Mouse (Mus musculus): ENCODE results near the gene Gm43552. TPM values are rescaled to one million over a fixed set of nuclear protein-coding genes. Genes with fewer than 3 reads are reported as not detected.

Gm43552 gene
- polyA plus RNA-seq, 1 experiment from 2014 or later = 2.3 TPM

DNA sequence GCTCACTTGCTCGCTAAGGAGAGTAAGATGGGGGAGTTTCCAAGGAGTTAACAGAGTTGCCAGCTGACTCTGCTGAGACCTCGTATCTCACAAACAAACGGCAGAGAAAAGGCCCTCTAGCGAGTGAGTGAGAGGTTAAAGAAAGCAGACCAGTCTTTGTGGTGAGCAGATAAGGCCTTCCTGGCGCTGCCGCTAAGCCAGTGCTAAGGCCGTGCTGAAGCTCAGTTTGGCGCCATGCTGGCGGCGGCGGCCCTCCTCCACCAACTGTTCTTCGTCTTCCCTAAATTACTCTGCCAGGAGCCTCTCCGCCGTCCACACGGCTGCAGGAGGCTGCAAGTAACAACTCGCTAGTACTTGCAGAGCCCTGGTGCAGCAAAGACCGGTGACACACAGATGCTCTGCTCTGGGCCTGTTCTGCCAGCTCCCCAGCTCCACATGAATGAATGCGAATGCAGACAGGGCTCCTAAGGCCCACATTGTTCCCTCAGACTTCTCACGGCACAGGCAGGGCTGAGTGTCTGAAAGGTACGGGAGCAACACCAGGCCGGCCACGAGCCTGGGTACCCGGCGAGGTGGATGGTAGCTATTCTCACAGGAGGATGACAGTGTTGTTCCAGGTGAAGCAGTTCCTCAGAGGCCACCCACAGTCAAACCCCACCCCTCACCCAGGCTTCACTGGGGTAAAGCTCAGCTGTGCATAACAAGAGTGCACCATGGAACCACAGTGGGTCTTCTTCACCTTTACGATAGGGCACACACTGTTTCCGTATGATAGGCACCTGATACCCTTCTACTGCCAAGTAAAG is 76.8 kb downstream of the Gm43552 start:
- Histone ChIP-seq H3K36me3 (ENCODE audit: control insufficient read depth, insufficient read depth) (peaks cover 23% of the 10 kb centered on the region), H3K4me2 (ENCODE audit: low read depth, low read length) (peak overlapping the region; percentile 54), H3K9ac (ENCODE audit: low read length) (peak overlapping the region; percentile 67), H3K9me3 (replicated peaks; ENCODE audit: control insufficient read depth, low read length) (no peaks in the 10 kb centered on the region), H3K27ac (ENCODE audit: low read length) (peak overlapping the region; percentile 93), H3K4me1 (ENCODE audit: control insufficient read depth, insufficient read depth, low read length) (peaks cover 21% of the 10 kb centered on the region), H3K4me3 (ENCODE audit: low read length) (peak overlapping the region; percentile 3), H3K27me3 (ENCODE audit: control insufficient read depth, insufficient read depth, low read length) (no peaks in the 10 kb centered on the region)
- 13% methylated on average over 26 of the region's 26 CpGs for WGBS
- peak; percentile 89 for ATAC-seq (replicated peaks; ENCODE audit: extremely low read depth, insufficient read depth, low FRiP score)

DNA sequence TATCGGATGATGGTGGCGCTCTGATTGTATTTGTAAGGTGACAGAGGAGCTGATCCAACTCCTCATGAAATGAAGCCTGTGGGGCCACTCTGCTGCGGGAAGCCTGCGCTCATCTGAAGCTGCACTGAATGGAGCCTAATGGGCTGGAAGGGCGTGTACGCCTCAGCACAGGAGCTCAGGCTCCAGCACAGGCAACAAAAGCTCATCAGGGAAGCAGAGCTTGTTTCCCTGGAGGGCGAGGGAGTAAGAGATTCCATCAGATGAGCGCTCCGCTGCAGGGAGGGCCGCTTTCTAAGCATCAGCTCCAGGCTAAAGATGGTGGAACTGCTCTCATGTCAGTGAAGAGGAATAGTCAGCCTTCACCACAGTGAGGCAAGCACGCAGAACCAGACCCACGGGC is 84.6 kb downstream of the Gm43552 start:
- no peaks in the 10 kb centered on the region for H3K9me3 ChIP-seq (replicated peaks; ENCODE audit: control insufficient read depth, low read length)
- peaks cover 23% of the 10 kb centered on the region for H3K36me3 ChIP-seq (ENCODE audit: control insufficient read depth, insufficient read depth)
- H3K27ac ChIP-seq (ENCODE audit: low read length) = no peak overlapping the region
- H3K4me1 ChIP-seq (ENCODE audit: control insufficient read depth, insufficient read depth, low read length) = no peaks in the 10 kb centered on the region
- no peak overlapping the region for H3K4me3 ChIP-seq (ENCODE audit: low read length)
- WGBS = 70% methylated on average over 12 of the region's 12 CpGs
- H3K27me3 ChIP-seq (ENCODE audit: control insufficient read depth, insufficient read depth, low read length) = no peaks in the 10 kb centered on the region
- ATAC-seq (replicated peaks; ENCODE audit: extremely low read depth, insufficient read depth, low FRiP score) = no peak
- H3K9ac ChIP-seq (ENCODE audit: low read length) = 0 out of 2 replicates have a peak overlapping the region, but pooled peaks have one; percentile 5
- H3K4me2 ChIP-seq (ENCODE audit: low read depth, low read length) = no peak overlapping the region

DNA sequence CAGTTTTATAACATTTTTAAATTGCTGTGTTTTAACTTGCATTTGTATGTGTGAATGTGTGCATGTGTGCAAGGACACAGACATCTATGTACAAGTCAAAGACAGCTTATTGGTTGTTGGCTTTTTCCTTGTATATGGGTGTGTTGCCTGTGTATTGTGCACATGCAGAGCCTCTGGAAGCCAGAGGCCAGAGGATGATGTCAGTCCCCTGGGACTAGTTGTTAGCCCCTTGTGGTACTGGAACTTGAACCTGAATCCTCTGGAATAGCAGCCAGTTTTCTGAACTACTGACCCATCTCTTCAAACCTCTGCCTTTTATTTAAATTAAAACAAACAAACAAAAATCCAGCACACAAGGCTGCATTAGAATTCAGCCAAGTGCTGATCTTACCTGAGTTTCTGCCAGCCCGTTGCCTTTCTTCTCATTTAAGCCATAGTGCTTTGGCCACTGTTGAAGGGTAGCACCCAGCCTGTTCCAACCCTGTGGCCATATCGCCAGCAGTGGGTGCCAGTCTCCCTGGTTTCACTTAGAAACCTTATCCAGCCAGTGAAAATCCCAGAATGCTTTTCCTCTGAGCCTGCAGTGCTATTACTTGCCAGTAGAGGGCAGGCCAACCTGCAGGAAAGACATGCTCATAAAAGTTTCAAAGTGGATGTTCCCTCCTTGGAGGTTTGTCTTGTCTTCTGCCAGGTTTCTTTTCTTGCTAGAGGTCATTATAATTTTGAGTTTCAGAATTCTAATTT is 91.2 kb downstream of the Gm43552 start:
- Histone ChIP-seq H3K27ac (ENCODE audit: low read length) (no peak overlapping the region), H3K9me3 (replicated peaks; ENCODE audit: control insufficient read depth, low read length) (no peaks in the 10 kb centered on the region), H3K4me2 (ENCODE audit: low read depth, low read length) (no peak overlapping the region), H3K9ac (ENCODE audit: low read length) (no peak overlapping the region), H3K4me1 (ENCODE audit: control insufficient read depth, insufficient read depth, low read length) (no peaks in the 10 kb centered on the region), H3K36me3 (ENCODE audit: control insufficient read depth, insufficient read depth) (peaks cover 34% of the 10 kb centered on the region), H3K4me3 (ENCODE audit: low read length) (no peak overlapping the region), H3K27me3 (ENCODE audit: control insufficient read depth, insufficient read depth, low read length) (no peaks in the 10 kb centered on the region)
- ATAC-seq (replicated peaks; ENCODE audit: extremely low read depth, insufficient read depth, low FRiP score) = no peak; the same call in 1 of the 2 replicates
- 21% methylated on average over 2 of the region's 2 CpGs for WGBS

DNA sequence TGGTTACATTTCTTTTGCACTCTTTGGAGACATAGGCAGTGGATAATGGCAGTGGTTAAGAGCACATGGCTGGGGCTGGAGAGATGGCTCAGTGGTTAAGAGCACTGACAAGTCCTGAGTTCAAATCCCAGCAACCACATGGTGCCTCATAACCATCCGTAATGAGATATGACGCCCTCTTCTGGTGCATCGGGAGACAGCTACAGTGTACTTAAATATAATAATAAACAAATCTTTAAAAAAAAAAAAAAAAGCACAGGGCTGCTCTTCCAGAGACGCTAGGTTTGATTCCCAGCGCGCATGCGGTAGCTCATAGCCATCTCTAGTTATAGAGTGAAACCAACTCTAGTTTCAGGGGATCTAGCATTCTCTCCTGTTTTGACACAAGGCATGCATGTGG is 98.2 kb downstream of the Gm43552 start:
- 84% methylated on average over 7 of the region's 7 CpGs for WGBS
- no peak for ATAC-seq (replicated peaks; ENCODE audit: extremely low read depth, insufficient read depth, low FRiP score)
- H3K36me3 ChIP-seq (ENCODE audit: control insufficient read depth, insufficient read depth) = peaks cover 27% of the 10 kb centered on the region

DNA sequence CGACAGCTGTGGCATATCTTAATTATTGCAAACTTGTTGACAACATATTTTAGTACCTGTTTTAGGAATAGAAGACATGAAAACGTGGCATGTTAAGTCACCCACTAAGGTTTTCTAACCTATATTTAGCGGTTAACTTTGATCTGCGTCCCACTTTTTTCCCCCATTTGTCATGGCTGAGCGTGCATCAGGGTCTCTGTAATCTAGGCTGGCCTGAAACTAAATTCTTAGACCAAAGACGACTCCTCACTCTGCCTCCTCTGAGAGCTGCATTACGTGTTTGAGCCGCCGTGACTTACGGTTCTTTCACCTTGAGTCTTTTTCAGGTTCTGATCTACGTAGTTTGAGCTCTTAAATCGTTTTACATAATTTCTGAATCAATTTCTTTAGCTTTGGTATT is 100.9 kb downstream of the Gm43552 start:
- no peaks in the 10 kb centered on the region for H3K9me3 ChIP-seq (replicated peaks; ENCODE audit: control insufficient read depth, low read length)
- WGBS = 3% methylated on average over 12 of the region's 12 CpGs
- H3K4me2 ChIP-seq (ENCODE audit: low read depth, low read length) = peak overlapping the region; percentile 89
- peak overlapping the region; percentile 49 for H3K27ac ChIP-seq (ENCODE audit: low read length)
- peak overlapping the region; percentile 77 for H3K9ac ChIP-seq (ENCODE audit: low read length)
- no peak for ATAC-seq (replicated peaks; ENCODE audit: extremely low read depth, insufficient read depth, low FRiP score)
- peaks cover 23% of the 10 kb centered on the region for H3K4me1 ChIP-seq (ENCODE audit: control insufficient read depth, insufficient read depth, low read length)
- H3K4me3 ChIP-seq (ENCODE audit: low read length) = peak overlapping the region; percentile 71
- no peaks in the 10 kb centered on the region for H3K27me3 ChIP-seq (ENCODE audit: control insufficient read depth, insufficient read depth, low read length)
- peaks cover 36% of the 10 kb centered on the region for H3K36me3 ChIP-seq (ENCODE audit: control insufficient read depth, insufficient read depth)

More for the DNA sequence above, 98.2 kb downstream of the Gm43552 start:
- Histone ChIP-seq H3K9me3 (replicated peaks; ENCODE audit: control insufficient read depth, low read length) (no peaks in the 10 kb centered on the region), H3K4me2 (ENCODE audit: low read depth, low read length) (no peak overlapping the region), H3K27me3 (ENCODE audit: control insufficient read depth, insufficient read depth, low read length) (no peaks in the 10 kb centered on the region), H3K4me1 (ENCODE audit: control insufficient read depth, insufficient read depth, low read length) (peaks cover 13% of the 10 kb centered on the region), H3K4me3 (ENCODE audit: low read length) (no peak overlapping the region), H3K9ac (ENCODE audit: low read length) (no peak overlapping the region), H3K27ac (ENCODE audit: low read length) (no peak overlapping the region)

DNA sequence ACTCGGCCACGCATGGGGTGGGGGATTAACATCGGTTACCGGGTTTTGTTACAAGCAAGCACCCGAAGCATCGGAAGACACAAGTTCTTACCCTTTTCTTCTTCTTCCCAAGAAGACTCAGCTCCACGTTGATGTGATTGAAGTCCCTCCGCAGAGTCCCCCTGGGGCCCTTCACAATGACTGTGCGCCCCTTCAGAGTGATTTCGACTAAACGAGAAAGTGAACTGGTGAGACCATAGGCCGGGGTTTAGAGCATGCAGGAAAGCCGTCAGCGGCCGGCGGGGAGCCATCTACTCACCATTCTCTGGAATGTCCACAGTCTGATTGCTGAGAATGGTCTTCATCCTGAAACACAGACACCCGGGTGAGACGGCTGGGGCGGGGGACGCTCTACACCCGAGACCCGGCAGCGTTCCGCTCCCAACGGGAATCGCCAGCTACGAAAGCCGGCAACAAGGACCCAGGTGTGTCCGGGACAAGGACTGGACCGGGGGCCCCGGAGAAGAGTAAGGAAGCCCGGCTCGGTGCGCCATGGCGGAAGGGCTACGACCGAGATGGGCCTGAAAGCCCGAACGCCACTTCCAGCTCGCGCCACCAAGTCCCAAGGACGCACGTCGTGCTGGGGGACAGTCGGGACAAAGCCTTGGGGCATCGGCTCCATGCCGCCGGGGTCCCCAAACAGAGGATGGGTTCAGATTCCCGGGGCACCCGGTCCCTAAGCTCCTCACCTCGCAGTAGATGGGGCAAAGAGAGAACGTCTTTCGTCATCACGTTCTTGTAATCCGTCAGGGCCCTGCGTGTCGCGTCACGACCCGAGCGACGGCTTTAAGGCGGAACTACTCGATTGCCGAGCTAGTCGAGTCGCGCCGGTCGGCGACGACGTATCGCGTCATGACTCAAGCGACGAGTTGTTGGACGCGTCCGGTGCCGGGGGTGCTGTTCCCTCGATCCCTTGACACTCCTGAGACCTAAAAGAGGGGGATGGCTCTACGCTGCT is 101.7 kb downstream of the Gm43552 start, which contains the start of the genes Rpl9 and Lias:
Rpl9 (minus strand) TSS at position 797 of the 997 bp plus-strand sequence.
Lias (plus strand) TSS at position 850 of the 997 bp plus-strand sequence.
- Histone ChIP-seq H3K9me3 (replicated peaks; ENCODE audit: control insufficient read depth, low read length) (no peaks in the 10 kb centered on the region), H3K4me1 (ENCODE audit: control insufficient read depth, insufficient read depth, low read length) (peaks cover 23% of the 10 kb centered on the region), H3K9ac (ENCODE audit: low read length) (peak within 1 kb of the TSS; percentile 90), H3K4me2 (ENCODE audit: low read depth, low read length) (peak within 1 kb of the TSS; percentile 89), H3K4me3 (ENCODE audit: low read length) (peak within 1 kb of the TSS; percentile 71), H3K27ac (ENCODE audit: low read length) (peak within 1 kb of the TSS; percentile 78), H3K27me3 (ENCODE audit: control insufficient read depth, insufficient read depth, low read length) (no peaks in the 10 kb centered on the region), H3K36me3 (ENCODE audit: control insufficient read depth, insufficient read depth) (peaks cover 36% of the 10 kb centered on the region)
- peak; percentile 94 for ATAC-seq (replicated peaks; ENCODE audit: extremely low read depth, insufficient read depth, low FRiP score)
- under 1% methylated on average over 83 of the region's 83 CpGs for WGBS

DNA sequence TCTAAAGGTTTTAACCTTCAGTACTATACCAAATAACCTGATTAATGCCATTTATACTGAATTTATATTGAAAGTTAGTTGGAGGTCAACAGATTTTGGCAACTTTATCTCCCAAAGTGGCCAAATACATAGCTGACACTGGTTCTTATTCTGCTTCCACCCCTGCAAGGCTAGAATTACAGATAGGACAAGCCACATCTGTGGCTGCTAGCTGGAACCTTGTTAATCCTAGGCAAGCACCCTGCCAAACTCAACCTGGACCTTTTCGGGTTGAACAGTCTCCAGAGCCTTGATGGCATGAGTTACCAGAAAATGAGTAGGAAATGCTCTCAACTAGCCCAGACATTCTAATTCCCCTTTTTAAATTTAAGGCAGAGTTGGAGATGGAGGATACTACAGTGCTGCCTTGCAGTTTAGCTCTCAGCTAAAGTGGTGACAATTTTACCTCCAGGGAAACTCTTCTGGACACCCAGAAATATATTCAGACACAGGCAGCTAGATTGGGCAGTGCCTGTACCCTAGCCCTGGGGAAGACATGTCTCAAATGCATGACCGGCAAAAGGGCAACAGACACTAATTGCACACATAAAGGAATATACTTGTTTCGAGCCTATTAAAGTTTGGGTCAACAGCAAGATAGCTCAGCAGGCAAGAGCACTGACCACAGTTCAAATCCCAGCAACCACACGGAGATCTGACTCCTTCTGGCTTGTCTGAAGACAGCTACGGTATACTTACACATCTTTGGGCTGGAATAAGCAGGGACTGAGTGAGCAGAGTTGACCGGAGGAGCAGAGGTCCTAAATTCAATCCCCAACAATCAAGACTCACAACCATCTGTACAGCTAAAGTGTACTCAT is 105.4 kb downstream of the Gm43552 start:
- Histone ChIP-seq H3K9ac (ENCODE audit: low read length) (no peak overlapping the region), H3K4me2 (ENCODE audit: low read depth, low read length) (no peak overlapping the region), H3K36me3 (ENCODE audit: control insufficient read depth, insufficient read depth) (peaks cover 28% of the 10 kb centered on the region), H3K4me1 (ENCODE audit: control insufficient read depth, insufficient read depth, low read length) (peaks cover 21% of the 10 kb centered on the region), H3K4me3 (ENCODE audit: low read length) (no peak overlapping the region), H3K27ac (ENCODE audit: low read length) (no peak overlapping the region), H3K9me3 (replicated peaks; ENCODE audit: control insufficient read depth, low read length) (no peaks in the 10 kb centered on the region), H3K27me3 (ENCODE audit: control insufficient read depth, insufficient read depth, low read length) (no peaks in the 10 kb centered on the region)
- WGBS = 79% methylated on average over 6 of the region's 6 CpGs
- ATAC-seq (replicated peaks; ENCODE audit: extremely low read depth, insufficient read depth, low FRiP score) = no peak

DNA sequence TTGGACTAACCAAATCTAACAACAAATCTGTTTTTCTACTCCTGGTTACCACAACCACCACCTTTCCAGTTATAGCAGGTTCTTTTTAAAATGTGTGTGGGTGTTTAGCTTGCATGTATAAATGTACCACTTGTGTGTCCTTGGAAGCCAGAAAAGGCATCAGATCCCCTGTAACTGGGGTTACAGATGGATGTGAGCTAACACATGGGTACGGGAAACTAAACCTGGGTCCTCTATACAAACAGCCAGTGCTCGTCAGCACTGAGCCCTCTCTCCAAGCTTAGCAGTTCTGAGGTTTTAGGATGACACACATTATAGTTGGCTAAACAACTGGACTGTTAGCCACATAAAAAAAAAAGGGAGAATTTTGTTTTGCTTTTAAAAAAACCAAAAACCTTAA is 106.9 kb downstream of the Gm43552 start:
- WGBS = 70% methylated on average over 2 of the region's 2 CpGs
- Histone ChIP-seq H3K27me3 (ENCODE audit: control insufficient read depth, insufficient read depth, low read length) (no peaks in the 10 kb centered on the region), H3K9me3 (replicated peaks; ENCODE audit: control insufficient read depth, low read length) (no peaks in the 10 kb centered on the region), H3K27ac (ENCODE audit: low read length) (no peak overlapping the region), H3K4me1 (ENCODE audit: control insufficient read depth, insufficient read depth, low read length) (peaks cover 19% of the 10 kb centered on the region), H3K9ac (ENCODE audit: low read length) (no peak overlapping the region), H3K36me3 (ENCODE audit: control insufficient read depth, insufficient read depth) (peaks cover 28% of the 10 kb centered on the region), H3K4me2 (ENCODE audit: low read depth, low read length) (no peak overlapping the region), H3K4me3 (ENCODE audit: low read length) (no peak overlapping the region)
- ATAC-seq (replicated peaks; ENCODE audit: extremely low read depth, insufficient read depth, low FRiP score) = no peak

Data from heart, embryonic 16.5 days (tissue).